Mouse (Mus musculus) C2C12 (cell line): ENCODE results near the gene Slc9a1. TPM values are rescaled to one million over a fixed set of nuclear protein-coding genes. Genes with fewer than 3 reads are reported as not detected.

Experiments used
- H3K27me3 ChIP-seq: one replicate; pipeline ENCODE4 v1.6.1; 2011; ENCODE audit not compliant: control insufficient read depth, insufficient read depth, insufficient read length
- H3K36me3 ChIP-seq: one replicate; pipeline ENCODE4 v1.6.1; 2011; ENCODE audit not compliant: control insufficient read depth, insufficient read depth
- H3K4me3 ChIP-seq: one replicate; pipeline ENCODE4 v1.5.1; 2011; ENCODE audit warnings: mild to moderate bottlenecking, control low read depth; ENCODE audit not compliant: poor library complexity, insufficient read depth, severe bottlenecking
- H3K79me2 ChIP-seq: one replicate; pipeline ENCODE4 v1.6.1; 2011; ENCODE audit not compliant: control insufficient read depth, insufficient read depth
- H3K79me3 ChIP-seq: one replicate; pipeline ENCODE4 v1.6.1; 2011; ENCODE audit warnings: low read depth, control low read depth
- H3ac ChIP-seq: one replicate; pipeline ENCODE3; 2011; ENCODE audit warnings: low read depth; ENCODE audit not compliant: control insufficient read depth, insufficient read length
- CEBPB ChIP-seq: IDR thresholded peaks from one replicate; pipeline ENCODE4 v1.6.1; 2011; ENCODE audit warnings: low read depth, mild to moderate bottlenecking, control low read depth, moderate library complexity
- CTCF ChIP-seq: IDR thresholded peaks from one replicate; pipeline ENCODE4 v1.5.1; 2011; ENCODE audit not compliant: control insufficient read depth, insufficient read depth, insufficient read length
- FOSL1 ChIP-seq: IDR thresholded peaks from one replicate; pipeline ENCODE4 v1.8.0; 2011; ENCODE audit warnings: mild to moderate bottlenecking, low read length; ENCODE audit not compliant: poor library complexity, insufficient read depth, severe bottlenecking
- MAX ChIP-seq: IDR thresholded peaks from one replicate; pipeline ENCODE4 v1.6.1; 2011; ENCODE audit warnings: mild to moderate bottlenecking, control low read depth
- MYOD1 ChIP-seq: IDR thresholded peaks from one replicate; pipeline ENCODE4 v1.6.1; 2011; ENCODE audit warnings: low read depth; ENCODE audit not compliant: control insufficient read depth, insufficient read length
- MYOG ChIP-seq: IDR thresholded peaks from one replicate; pipeline ENCODE4 v1.6.1; 2011; ENCODE audit not compliant: control insufficient read depth, insufficient read length; ENCODE audit errors: extremely low read depth
- USF1 ChIP-seq: IDR thresholded peaks from one replicate; pipeline ENCODE4 v1.6.1; 2011; ENCODE audit warnings: low read depth, mild to moderate bottlenecking, control low read depth, moderate library complexity
- polyA plus RNA-seq: library from polyadenylated mRNA; unstranded; fragments of >200 nt; fragmentation: generic; extraction: Trizol; gene quantifications from one replicate; pipeline ENCODE4 v1.2.1, GENCODE M21; 2012; ENCODE audit warnings: missing spikeins

The Slc9a1 gene
- polyA plus RNA-seq, 1 experiment: 19.4 TPM

DNA sequence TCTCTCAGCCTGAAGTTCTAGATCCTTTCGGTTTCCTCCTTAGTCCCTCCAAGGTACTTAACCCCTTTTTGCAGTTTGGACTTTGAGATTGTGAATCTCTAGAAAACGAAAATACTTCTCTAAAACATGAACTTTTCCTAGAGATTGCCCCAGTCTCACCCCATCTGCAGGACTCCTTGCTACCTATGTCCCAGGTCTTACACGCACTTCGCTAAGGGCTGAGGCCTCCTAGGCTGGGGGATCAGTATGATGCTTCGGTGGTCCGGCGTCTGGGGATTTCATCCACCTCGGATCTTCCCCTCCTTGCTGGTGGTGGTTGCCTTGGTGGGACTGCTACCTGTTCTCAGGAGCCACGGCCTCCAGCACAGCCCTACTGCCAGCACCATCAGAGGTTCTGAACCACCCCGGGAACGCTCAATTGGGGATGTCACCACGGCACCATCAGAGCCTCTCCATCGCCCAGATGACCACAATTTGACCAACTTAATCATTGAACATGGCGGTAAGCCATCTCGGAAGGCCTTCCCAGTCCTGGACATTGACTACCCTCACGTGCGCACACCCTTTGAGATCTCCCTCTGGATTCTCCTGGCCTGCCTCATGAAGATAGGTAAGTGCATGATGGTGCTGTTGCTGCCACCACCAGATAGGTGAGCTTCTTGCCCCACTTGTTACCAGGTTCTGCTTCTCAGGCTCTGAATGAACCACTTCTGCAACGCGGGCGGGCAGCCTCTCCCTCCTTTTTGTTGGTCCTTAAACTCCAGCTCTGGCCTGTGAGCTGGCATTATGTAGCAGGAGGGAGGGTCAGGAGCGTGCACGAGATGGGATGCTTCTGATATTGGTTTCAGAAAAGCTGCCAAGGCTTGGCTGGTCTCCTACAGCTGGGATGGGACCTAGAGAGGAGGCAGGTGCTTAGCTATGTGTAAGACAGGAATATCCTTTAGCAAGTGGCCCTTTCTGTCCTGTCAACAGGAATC, 1.1 kb downstream of the Slc9a1 start:
- Histone ChIP-seq H3K79me3 (peaks cover 53% of the 10 kb centered on the region), H3K27me3 (no peaks in the 10 kb centered on the region), H3K79me2 (peaks cover 59% of the 10 kb centered on the region), H3ac (peak overlapping the region; percentile 81), H3K4me3 (peak overlapping the region; percentile 62), H3K36me3 (no peaks in the 10 kb centered on the region)
- TF ChIP-seq MYOD1 (no peak), MAX (peak; percentile 16)

DNA sequence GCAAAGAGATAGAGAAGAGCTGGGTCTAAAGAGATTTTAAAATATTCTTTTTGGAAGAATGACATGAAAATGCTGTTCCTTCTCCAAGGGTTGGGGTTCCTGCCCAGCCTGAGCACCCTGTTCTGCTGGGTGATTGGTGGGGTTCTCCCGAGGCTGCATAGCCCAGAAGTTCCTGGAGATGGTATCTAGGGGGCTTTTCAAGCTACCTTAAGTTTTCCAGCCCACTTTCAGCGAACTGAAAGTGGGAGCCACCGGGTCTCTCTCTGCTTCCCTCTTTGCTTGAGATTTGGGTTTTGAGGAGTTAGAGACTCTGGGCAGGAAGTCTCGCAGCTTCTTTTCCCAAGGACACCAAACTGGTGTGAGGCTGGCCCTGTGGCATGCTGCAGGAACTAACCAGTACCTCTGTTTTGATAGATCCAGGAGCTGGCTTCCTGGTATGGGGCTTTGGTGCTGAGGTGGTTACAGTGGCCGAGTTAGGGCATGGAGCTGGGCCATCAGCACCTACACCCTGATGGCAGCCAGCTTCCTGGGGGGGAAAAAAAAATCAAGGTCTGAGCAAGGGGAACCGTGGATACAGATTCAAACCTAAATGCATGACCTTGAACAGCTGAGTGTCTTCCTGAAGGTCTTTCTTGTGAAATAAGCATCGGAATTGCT, 2.2 kb downstream of the Slc9a1 start:
- Histone ChIP-seq H3ac (peak overlapping the region; percentile 19), H3K79me2 (peaks cover 71% of the 10 kb centered on the region), H3K27me3 (no peaks in the 10 kb centered on the region), H3K4me3 (peak overlapping the region; percentile 62), H3K79me3 (peaks cover 62% of the 10 kb centered on the region), H3K36me3 (peaks cover 8% of the 10 kb centered on the region)
- TF ChIP-seq FOSL1: no peak
- TF ChIP-seq MAX: no peak
- TF ChIP-seq USF1: no peak
- TF ChIP-seq CEBPB: no peak
- no peak for TF ChIP-seq CTCF
- no peak for TF ChIP-seq MYOD1
- TF ChIP-seq MYOG: no peak

DNA sequence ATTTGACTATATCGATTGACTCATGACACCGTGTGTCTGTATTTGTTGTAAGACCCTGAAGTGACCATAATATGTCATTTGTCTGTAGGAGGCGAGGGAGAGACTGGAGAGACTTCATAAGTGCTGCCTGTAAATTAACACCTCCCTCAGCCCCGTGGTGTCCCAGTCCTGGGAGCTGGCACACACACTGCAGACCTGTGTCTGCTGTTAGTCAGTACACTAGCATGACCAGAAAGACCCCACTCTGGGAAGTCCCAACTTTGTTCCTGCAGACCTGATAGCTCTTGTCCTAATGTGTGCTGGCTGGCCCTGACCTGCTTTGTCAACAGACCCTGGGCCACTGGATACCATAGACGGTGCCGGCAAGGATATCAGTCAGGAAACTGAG, 2.8 kb downstream of the Slc9a1 start:
- peaks cover 76% of the 10 kb centered on the region for H3K79me2 ChIP-seq
- H3K79me3 ChIP-seq: peaks cover 66% of the 10 kb centered on the region
- no peaks in the 10 kb centered on the region for H3K27me3 ChIP-seq
- H3K36me3 ChIP-seq: peaks cover 8% of the 10 kb centered on the region
- H3ac ChIP-seq: peak overlapping the region; percentile 19
- no peak overlapping the region for H3K4me3 ChIP-seq
- no peak for TF ChIP-seq CEBPB
- no peak for TF ChIP-seq MYOG
- TF ChIP-seq MYOD1: no peak
- TF ChIP-seq USF1: no peak
- no peak for TF ChIP-seq MAX
- no peak for TF ChIP-seq FOSL1
- TF ChIP-seq CTCF: no peak

DNA sequence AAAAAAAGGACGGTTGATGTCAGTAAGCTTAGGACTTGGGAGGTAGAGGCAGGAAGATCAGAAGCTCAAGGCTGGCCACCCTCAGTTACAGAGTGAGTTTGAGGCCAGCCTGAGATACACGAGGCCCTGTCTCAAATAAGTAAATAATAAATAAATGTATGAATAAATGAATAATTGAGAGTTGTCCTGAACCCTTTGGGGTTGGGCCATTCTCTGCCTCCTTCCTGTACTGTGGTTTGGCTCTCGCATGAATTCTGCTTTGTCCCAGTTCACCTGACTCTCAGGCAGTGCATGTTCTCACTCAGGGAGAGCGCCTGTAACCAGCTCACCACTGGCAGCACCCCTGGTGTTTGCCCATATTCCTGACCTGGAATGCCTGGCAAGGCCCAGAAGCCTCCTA, 4.5 kb downstream of the Slc9a1 start:
- Histone ChIP-seq H3K4me3 (no peak overlapping the region), H3K79me2 (peaks cover 89% of the 10 kb centered on the region), H3K27me3 (no peaks in the 10 kb centered on the region), H3K79me3 (peaks cover 70% of the 10 kb centered on the region), H3ac (no peak overlapping the region), H3K36me3 (peaks cover 8% of the 10 kb centered on the region)
- TF ChIP-seq USF1: no peak
- TF ChIP-seq MYOD1: no peak
- TF ChIP-seq MYOG: no peak
- TF ChIP-seq CEBPB: no peak
- TF ChIP-seq MAX: no peak
- no peak for TF ChIP-seq CTCF
- TF ChIP-seq FOSL1: no peak

DNA sequence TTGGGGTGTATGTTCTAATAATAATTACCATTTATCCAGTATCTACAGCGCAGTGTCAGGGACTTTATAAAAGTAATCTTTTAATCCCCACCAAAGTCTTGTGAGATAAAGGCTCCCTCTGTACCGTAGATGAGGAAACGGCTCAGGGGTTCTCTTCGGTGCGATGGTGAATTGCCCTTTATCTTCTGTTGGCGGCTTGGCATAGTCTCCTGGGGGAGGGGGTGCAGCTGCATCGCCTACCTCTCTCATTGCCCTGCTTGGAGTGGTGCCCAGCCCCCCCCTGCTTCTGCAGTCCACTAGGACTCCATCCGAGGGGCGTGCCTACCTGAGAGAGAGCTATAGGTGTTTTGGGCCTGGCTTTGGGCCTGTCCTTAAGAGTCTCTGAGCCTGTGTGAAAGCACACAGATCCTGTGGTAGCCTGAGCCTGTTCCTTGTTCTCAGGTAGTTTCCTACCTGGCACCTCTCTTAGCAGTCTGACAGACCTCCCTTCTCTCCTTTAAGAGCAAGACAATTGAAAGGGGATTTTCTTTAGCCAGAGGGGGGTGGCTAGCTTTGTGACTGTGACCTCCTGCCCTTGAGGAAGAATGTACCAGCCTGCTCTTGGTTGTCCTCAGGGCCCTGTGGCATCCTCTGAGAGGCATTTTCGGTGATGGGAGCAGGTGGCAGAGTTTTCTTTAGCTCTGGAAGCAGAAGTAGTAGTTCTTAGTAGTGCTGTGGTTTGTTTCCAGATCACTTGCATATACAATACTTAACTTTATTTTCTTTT, 6.5 kb downstream of the Slc9a1 start:
- no peak for TF ChIP-seq MYOG
- no peak for TF ChIP-seq FOSL1
- H3K79me2 ChIP-seq: peaks cover 95% of the 10 kb centered on the region
- no peak overlapping the region for H3ac ChIP-seq
- H3K4me3 ChIP-seq: no peak overlapping the region
- H3K36me3 ChIP-seq: peaks cover 8% of the 10 kb centered on the region
- no peaks in the 10 kb centered on the region for H3K27me3 ChIP-seq
- H3K79me3 ChIP-seq: peaks cover 77% of the 10 kb centered on the region
